Mouse (Mus musculus): ENCODE data around the gene Eif4b. TPM values are rescaled to one million over a fixed set of nuclear protein-coding genes. Genes with fewer than 3 reads are reported as not detected.

The Eif4b gene
- polyA plus RNA-seq, 1 experiment: 115 TPM

DNA sequence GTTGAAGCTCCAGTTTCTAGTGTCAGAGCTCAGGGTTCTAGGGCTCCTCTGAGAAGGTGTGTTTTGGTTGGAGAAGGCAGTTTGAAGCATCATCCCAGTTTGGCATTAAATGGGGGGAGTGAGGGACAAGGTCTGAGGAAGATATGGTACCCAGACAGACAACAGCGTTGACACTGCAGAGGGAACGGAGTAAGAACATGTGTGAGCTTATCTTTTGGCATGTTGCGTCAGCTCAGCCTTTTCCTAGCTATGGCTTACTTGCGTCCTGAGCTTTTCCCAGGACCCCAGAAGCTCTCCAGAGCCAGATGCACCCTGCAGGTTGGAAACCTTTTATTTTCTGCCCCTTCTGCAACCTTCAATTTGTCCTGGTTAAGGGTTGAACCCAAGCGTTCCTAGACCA, 72.5 kb downstream of the Eif4b start:
- DNase-seq (ENCODE audit: extremely low spot score in 1 of 2, low spot score in 1 of 2): no peak

Other genes with a start within 250 kb of the Eif4b start
- gene Krt1, start 223.0 kb upstream of the Eif4b start, polyA plus RNA-seq (2012; rRNA removed): 3.8 and 5.4 TPM in 2 replicates
- 5.6 and 9.1 TPM in 2 replicates for gene Krt77, start 204.1 kb upstream of the Eif4b start, polyA plus RNA-seq (2012; rRNA removed)
- not detected in 2 replicates for gene Krt76, start 180.9 kb upstream of the Eif4b start, polyA plus RNA-seq (2012; rRNA removed)
- not detected in 2 replicates for gene Krt4, start 149.0 kb upstream of the Eif4b start, polyA plus RNA-seq (2012; rRNA removed)
- 0.34 TPM in 1 of 2 replicates, not detected in the other for gene Krt79, start 133.4 kb upstream of the Eif4b start, polyA plus RNA-seq (2012; rRNA removed)
- not detected in 2 replicates for gene Krt78, start 119.5 kb upstream of the Eif4b start, polyA plus RNA-seq (2012; rRNA removed)
- gene Krt8, start 69.3 kb upstream of the Eif4b start, polyA plus RNA-seq (2012; rRNA removed): 1.7 and 4.5 TPM in 2 replicates
- 1.4 and 3.5 TPM in 2 replicates for gene Krt18, start 45.6 kb upstream of the Eif4b start, polyA plus RNA-seq (2012; rRNA removed)
- 28.0 and 29.5 TPM in 2 replicates for gene Tns2, start 26.6 kb downstream of the Eif4b start, polyA plus RNA-seq (2012; rRNA removed)
- 127 and 136 TPM in 2 replicates for gene Spryd3, start 62.5 kb downstream of the Eif4b start, polyA plus RNA-seq (2012; rRNA removed)
- 46.3 and 51.8 TPM in 2 replicates for gene Igfbp6, start 70.6 kb downstream of the Eif4b start, polyA plus RNA-seq (2012; rRNA removed)
- 0.16 and 0.25 TPM in 2 replicates for gene Soat2, start 76.8 kb downstream of the Eif4b start, polyA plus RNA-seq (2012; rRNA removed)
- 52.4 and 62.1 TPM in 2 replicates for gene Zfp740, start 129.5 kb downstream of the Eif4b start, polyA plus RNA-seq (2012; rRNA removed)
- 32.9 and 42.0 TPM in 2 replicates for gene Csad, start 131.0 kb downstream of the Eif4b start, polyA plus RNA-seq (2012; rRNA removed)
- 0.74 and 0.84 TPM in 2 replicates for gene Itgb7, start 158.2 kb downstream of the Eif4b start, polyA plus RNA-seq (2012; rRNA removed)
- gene Rarg, start 183.7 kb downstream of the Eif4b start, polyA plus RNA-seq (2012; rRNA removed): 10.5 and 11.2 TPM in 2 replicates
- 0.08 and 0.15 TPM in 2 replicates for gene Gm9918, start 196.8 kb downstream of the Eif4b start, polyA plus RNA-seq (2012; rRNA removed)
- 46.2 and 48.9 TPM in 2 replicates for gene Mfsd5, start 205.7 kb downstream of the Eif4b start, polyA plus RNA-seq (2012; rRNA removed)
- gene Espl1, start 222.5 kb downstream of the Eif4b start, polyA plus RNA-seq (2012; rRNA removed): 1.6 TPM in 2 replicates

All from frontal cortex, adult 2 months (tissue).